Mouse (Mus musculus): ENCODE measurements at regions not wholly inside any gene's neighbourhood (a gene's known extent, or its start where the extent isn't known, plus 50 kb on each side); places are given as distances from the start of the nearest gene placed in this dataset.

- H3K4me3 ChIP-seq = no peak overlapping the region
- no peaks in the 10 kb centered on the region for H3K4me1 ChIP-seq (replicated peaks)
- H3K36me3 ChIP-seq = no peaks in the 10 kb centered on the region
- no peak overlapping the region for H3K27ac ChIP-seq
- 89% methylated on average over 1 of the region's 1 CpGs for WGBS
- DNase-seq (ENCODE audit: low spot score) = no peak
- 0 out of 2 replicates have a peak, but pooled peaks cover 4% of the 10 kb centered on the region for H3K9me3 ChIP-seq
- H3K27me3 ChIP-seq (ENCODE audit: insufficient read depth, poor library complexity, severe bottlenecking) = no peaks in the 10 kb centered on the region
These were observed 221.5 kb downstream of the Epha7 start for GRCm38 (mm10) chr4:29034406-29034805.

- DNase-seq (ENCODE audit: low spot score) = no peak
- H3K4me3 ChIP-seq = no peak overlapping the region
- WGBS = 62% methylated on average over 1 of the region's 1 CpGs
- no peaks in the 10 kb centered on the region for H3K27me3 ChIP-seq (ENCODE audit: insufficient read depth, poor library complexity, severe bottlenecking)
- H3K4me1 ChIP-seq (replicated peaks) = no peaks in the 10 kb centered on the region
- H3K9me3 ChIP-seq = no peaks in the 10 kb centered on the region
- no peaks in the 10 kb centered on the region for H3K36me3 ChIP-seq
- H3K27ac ChIP-seq = no peak overlapping the region
These were observed 227.1 kb downstream of the Epha7 start for GRCm38 (mm10) chr4:29039993-29040392.

- Histone ChIP-seq H3K27ac (no peak overlapping the region), H3K4me3 (no peak overlapping the region), H3K36me3 (no peaks in the 10 kb centered on the region), H3K4me1 (replicated peaks) (0 out of 2 replicates have a peak, but pooled peaks cover 2% of the 10 kb centered on the region), H3K27me3 (ENCODE audit: insufficient read depth, poor library complexity, severe bottlenecking) (0 out of 2 replicates have a peak, but pooled peaks cover 5% of the 10 kb centered on the region), H3K9me3 (no peaks in the 10 kb centered on the region)
- WGBS = 57% methylated on average over 12 of the region's 12 CpGs
- no peak for DNase-seq (ENCODE audit: low spot score)
These were observed 256.0 kb downstream of the Epha7 start for GRCm38 (mm10) chr4:29068678-29069621.

- DNase-seq (ENCODE audit: low spot score) = no peak
- 0 out of 2 replicates have a peak, but pooled peaks cover 1% of the 10 kb centered on the region for H3K4me1 ChIP-seq (replicated peaks)
- H3K36me3 ChIP-seq = no peaks in the 10 kb centered on the region
- H3K27ac ChIP-seq = no peak overlapping the region
- 0 out of 2 replicates have a peak, but pooled peaks cover 5% of the 10 kb centered on the region for H3K27me3 ChIP-seq (ENCODE audit: insufficient read depth, poor library complexity, severe bottlenecking)
- H3K4me3 ChIP-seq = no peak overlapping the region
- no peaks in the 10 kb centered on the region for H3K9me3 ChIP-seq
These were observed 261.3 kb downstream of the Epha7 start for GRCm38 (mm10) chr4:29074204-29074603.

GRCm38 (mm10) chr4:29074851-29075250 lies 261.9 kb downstream of the Epha7 start:
- H3K4me3 ChIP-seq = no peak overlapping the region
- 84% methylated on average over 3 of the region's 3 CpGs for WGBS
- no peaks in the 10 kb centered on the region for H3K4me1 ChIP-seq (replicated peaks)
- H3K27ac ChIP-seq = no peak overlapping the region
- no peak for DNase-seq (ENCODE audit: low spot score)
- H3K27me3 ChIP-seq (ENCODE audit: insufficient read depth, poor library complexity, severe bottlenecking) = 0 out of 2 replicates have a peak, but pooled peaks cover 5% of the 10 kb centered on the region
- H3K9me3 ChIP-seq = no peaks in the 10 kb centered on the region
- H3K36me3 ChIP-seq = no peaks in the 10 kb centered on the region

- 94% methylated on average over 3 of the region's 3 CpGs for WGBS
These were observed 263.8 kb downstream of the Epha7 start for GRCm38 (mm10) chr4:29076683-29077082.

GRCm38 (mm10) chr4:29078391-29078790 lies 265.5 kb downstream of the Epha7 start:
- H3K9me3 ChIP-seq = no peaks in the 10 kb centered on the region
- no peak overlapping the region for H3K4me3 ChIP-seq
- H3K36me3 ChIP-seq = no peaks in the 10 kb centered on the region
- no peaks in the 10 kb centered on the region for H3K27me3 ChIP-seq (ENCODE audit: insufficient read depth, poor library complexity, severe bottlenecking)
- DNase-seq (ENCODE audit: low spot score) = no peak
- H3K27ac ChIP-seq = no peak overlapping the region
- 92% methylated on average over 3 of the region's 3 CpGs for WGBS
- H3K4me1 ChIP-seq (replicated peaks) = no peaks in the 10 kb centered on the region

More at GRCm38 (mm10) chr4:29076683-29077082, 263.8 kb downstream of the Epha7 start:
- Histone ChIP-seq H3K4me1 (replicated peaks) (no peaks in the 10 kb centered on the region), H3K4me3 (no peak overlapping the region), H3K27ac (no peak overlapping the region), H3K27me3 (ENCODE audit: insufficient read depth, poor library complexity, severe bottlenecking) (no peaks in the 10 kb centered on the region), H3K36me3 (no peaks in the 10 kb centered on the region), H3K9me3 (no peaks in the 10 kb centered on the region)
- no peak for DNase-seq (ENCODE audit: low spot score)

- Histone ChIP-seq H3K4me3 (no peak overlapping the region), H3K36me3 (no peaks in the 10 kb centered on the region), H3K4me1 (replicated peaks) (no peaks in the 10 kb centered on the region), H3K9me3 (no peaks in the 10 kb centered on the region), H3K27ac (no peak overlapping the region), H3K27me3 (ENCODE audit: insufficient read depth, poor library complexity, severe bottlenecking) (no peaks in the 10 kb centered on the region)
- no peak for DNase-seq (ENCODE audit: low spot score)
- WGBS = 81% methylated on average over 5 of the region's 5 CpGs
These were observed 270.8 kb downstream of the Epha7 start for GRCm38 (mm10) chr4:29083545-29084290.

GRCm38 (mm10) chr4:29090949-29091348 lies 278.0 kb downstream of the Epha7 start:
- Histone ChIP-seq H3K9me3 (no peaks in the 10 kb centered on the region), H3K4me3 (no peak overlapping the region), H3K4me1 (replicated peaks) (peaks cover 12% of the 10 kb centered on the region), H3K27ac (no peak overlapping the region), H3K36me3 (no peaks in the 10 kb centered on the region), H3K27me3 (ENCODE audit: insufficient read depth, poor library complexity, severe bottlenecking) (no peaks in the 10 kb centered on the region)
- DNase-seq (ENCODE audit: low spot score) = no peak
- 38% methylated on average over 4 of the region's 4 CpGs for WGBS

GRCm38 (mm10) chr4:29091495-29092211 lies 278.7 kb downstream of the Epha7 start:
- WGBS = 34% methylated on average over 5 of the region's 5 CpGs
- Histone ChIP-seq H3K27me3 (ENCODE audit: insufficient read depth, poor library complexity, severe bottlenecking) (no peaks in the 10 kb centered on the region), H3K9me3 (no peaks in the 10 kb centered on the region), H3K4me3 (no peak overlapping the region), H3K27ac (no peak overlapping the region), H3K4me1 (replicated peaks) (peaks cover 12% of the 10 kb centered on the region), H3K36me3 (no peaks in the 10 kb centered on the region)
- no peak for DNase-seq (ENCODE audit: low spot score)

- Histone ChIP-seq H3K27me3 (ENCODE audit: insufficient read depth, poor library complexity, severe bottlenecking) (no peaks in the 10 kb centered on the region), H3K36me3 (no peaks in the 10 kb centered on the region), H3K27ac (no peak overlapping the region), H3K4me1 (replicated peaks) (no peaks in the 10 kb centered on the region), H3K4me3 (no peak overlapping the region), H3K9me3 (no peaks in the 10 kb centered on the region)
- no peak for DNase-seq (ENCODE audit: low spot score)
- 64% methylated on average over 2 of the region's 2 CpGs for WGBS
These were observed 289.4 kb downstream of the Epha7 start for GRCm38 (mm10) chr4:29102373-29102772.

GRCm38 (mm10) chr4:29103414-29103813 lies 290.5 kb downstream of the Epha7 start:
- no peaks in the 10 kb centered on the region for H3K36me3 ChIP-seq
- no peaks in the 10 kb centered on the region for H3K27me3 ChIP-seq (ENCODE audit: insufficient read depth, poor library complexity, severe bottlenecking)
- no peak for DNase-seq (ENCODE audit: low spot score)
- H3K27ac ChIP-seq = no peak overlapping the region
- no peaks in the 10 kb centered on the region for H3K4me1 ChIP-seq (replicated peaks)
- H3K9me3 ChIP-seq = no peaks in the 10 kb centered on the region
- 80% methylated on average over 1 of the region's 1 CpGs for WGBS
- no peak overlapping the region for H3K4me3 ChIP-seq
